Mouse (Mus musculus): ENCODE measurements around the gene Rad9a.

The Rad9a gene

GRCm38 (mm10) chr19:4217855-4218254 is 16.4 kb upstream of the Rad9a start:
- no peak for DNase-seq

DNA sequence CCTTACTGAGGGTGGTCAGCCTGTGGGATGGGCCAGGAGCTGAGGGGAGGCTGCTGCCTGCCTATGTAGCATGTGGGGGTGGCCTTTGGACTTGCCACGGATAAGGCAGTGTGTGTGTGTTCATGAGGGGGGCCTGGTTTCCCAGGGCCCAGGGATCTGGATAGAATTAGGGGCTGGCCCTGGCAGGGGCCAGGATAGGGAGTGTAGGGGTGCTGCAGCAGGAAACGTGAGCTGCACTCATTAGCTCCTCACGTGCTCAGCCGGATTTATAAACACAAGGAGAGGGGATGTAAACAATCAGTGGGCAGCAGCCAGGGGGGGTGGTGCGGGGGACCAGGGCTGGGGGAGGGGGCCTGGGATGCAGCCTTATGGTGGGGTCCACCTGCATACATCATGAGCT is 15.7 kb upstream of the Rad9a start:
- DNase-seq, result no peak

- peak; percentile 56 to 70 for DNase-seq
Measured at GRCm38 (mm10) chr19:4216041-4216685, 14.7 kb upstream of the Rad9a start.

- DNase-seq, result no peak
Measured at GRCm38 (mm10) chr19:4215451-4215840, 14.0 kb upstream of the Rad9a start.

DNA sequence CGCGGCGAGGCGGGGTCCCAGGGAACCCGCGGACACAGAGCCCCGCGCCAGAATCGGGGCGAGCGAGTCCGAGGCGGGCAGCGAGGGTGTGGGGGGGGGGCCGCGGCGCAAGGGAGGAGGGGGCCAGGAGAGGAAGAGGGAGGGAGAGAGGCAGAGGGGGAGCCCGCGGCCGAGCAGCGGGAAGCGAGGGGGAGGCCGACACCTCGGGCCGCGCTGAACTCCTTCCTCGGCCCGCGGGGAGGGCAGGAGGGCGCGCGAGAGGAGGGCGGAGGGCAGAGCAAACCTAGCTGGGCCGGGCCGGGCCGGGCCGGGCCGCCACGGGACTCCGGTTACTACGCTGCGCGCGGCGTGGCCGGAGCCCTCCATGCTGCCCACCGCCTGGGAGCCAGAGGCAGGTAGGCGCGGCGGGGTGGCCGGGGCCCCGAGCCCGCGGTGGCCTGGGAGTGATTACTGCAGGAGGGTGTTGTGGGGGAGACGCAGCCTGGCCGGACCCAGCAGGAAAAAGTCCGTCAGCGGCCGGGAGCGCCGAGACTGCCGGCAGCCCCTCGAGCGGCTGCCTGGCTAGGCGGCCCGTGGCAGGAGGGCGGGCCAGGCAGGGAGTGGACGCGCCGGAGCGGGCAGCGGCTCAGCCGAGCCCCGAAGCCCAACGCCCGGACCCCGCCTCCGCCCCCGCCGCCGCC is 13.4 kb upstream of the Rad9a start:
- no peak for DNase-seq

DNA sequence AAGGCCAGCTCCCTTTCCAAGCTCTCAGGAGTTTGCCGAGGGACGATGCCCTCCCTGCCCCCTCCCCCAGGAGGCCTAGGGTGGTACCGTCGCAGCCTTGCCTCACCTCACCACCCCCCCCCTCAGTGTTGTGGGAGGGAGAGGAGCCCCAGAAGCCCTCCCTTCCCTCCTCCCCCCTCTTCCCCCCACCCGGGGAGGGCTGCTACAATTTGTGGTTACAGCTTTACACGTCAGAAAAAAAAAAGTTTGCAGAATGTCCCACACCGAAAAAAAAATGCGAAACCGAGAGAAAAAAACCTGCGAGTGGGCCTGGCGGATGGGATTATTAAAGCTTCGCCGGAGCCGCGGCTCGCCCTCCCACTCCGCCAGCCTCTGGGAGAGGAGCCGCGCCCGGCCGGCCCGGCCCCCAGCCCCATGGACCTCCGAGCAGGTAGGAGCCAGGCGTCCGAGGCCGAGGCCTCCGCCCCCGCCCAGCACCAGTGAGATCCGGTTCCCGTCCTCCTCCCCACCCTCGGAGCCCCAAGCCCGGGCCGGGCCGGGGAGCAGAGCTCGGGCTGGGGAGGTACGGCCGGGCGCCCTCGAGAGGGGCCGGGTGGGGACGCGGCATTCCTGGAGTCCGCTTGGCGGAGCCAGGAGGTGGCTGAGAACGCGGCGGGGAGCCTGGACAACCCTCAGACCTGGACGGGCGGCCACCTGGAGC is 12.8 kb upstream of the Rad9a start, which contains the start of the genes Clcf1 and AC109138.7:
Gene Clcf1 (plus strand): TSS at position 168 of the 700 bp plus-strand sequence.
Gene AC109138.7 (plus strand): TSS at position 287 of the 700 bp plus-strand sequence.
- peak; percentile 29 to 49 for DNase-seq

DNA sequence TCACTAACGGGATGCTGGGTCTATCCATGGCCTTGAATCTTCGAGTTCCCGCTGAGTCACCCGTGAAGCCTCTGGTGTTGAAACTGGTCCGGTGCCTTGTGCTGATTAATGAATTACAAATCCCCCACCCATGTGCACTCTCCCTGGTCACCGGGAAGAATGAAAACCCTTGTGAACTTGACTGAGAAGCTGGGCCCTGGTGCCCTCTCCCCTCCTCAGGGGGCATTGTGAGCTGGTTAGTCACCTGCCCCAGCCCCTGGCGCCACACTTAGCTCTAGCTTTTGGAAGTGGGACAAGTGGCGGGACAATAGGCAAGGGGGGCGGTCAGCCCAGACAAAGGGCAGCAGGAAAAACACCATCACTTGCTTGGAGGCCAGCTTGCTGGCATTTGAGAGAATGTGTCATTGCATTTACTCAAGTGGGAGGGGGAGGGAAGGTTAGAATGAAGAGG is 12.1 kb upstream of the Rad9a start:
- DNase-seq, result no peak

DNA sequence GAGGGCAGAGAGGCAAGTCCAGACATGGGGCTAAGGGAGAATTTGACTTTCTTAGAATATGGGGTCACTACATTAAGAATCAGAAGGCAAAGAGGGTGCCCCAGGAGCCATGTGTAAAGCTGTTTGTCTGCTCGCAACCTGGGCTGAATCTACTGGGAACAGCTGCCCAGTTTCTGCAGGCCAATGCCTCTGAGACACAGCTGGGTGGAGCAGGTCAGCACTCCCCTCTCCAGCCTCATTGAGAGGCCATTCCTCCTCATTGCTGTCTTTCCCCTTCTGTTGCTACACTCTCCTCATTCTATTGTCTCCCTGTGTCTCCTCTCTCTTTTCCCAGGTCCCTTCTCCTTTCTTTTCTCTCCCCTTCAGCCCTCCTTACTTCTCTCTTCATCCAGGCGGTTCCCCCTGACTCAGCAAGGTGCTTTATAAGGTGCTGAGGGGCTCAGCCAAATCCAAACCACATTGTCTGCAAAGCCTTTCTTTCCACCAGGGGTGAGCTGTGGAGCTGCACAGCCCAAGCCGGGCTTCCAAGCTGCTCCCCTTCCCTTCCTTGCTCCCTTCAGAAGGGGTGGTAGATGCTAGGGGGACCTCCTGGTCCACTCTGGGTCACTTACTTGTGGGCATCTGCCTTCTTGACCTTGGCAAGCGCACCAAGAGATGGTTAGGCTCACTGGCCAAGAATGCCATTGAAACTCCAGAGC is 10.6 kb upstream of the Rad9a start:
- no peak for DNase-seq

GRCm38 (mm10) chr19:4208563-4208962 is 7.1 kb upstream of the Rad9a start:
- DNase-seq, result no peak

DNA sequence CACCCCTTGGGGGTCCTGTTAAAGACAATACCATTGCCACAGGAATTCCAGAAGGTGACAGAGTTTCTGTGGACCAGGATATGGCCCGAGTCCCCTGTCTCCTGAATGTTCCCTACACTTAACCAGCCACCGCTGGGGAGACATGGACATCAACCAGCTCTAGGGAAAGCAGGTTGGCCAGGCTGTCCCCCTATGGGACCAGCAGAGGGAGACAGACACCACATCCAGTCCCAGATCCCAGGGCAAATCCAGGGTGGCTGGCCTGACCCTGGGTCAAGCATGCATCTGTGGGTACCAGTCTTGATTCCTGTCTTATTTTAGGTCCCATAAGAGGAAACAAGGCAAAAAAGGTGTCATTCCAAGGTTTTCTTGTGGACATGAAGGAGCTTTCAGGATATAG is 5.5 kb upstream of the Rad9a start:
- peak; percentile 78 to 82 for DNase-seq

DNA sequence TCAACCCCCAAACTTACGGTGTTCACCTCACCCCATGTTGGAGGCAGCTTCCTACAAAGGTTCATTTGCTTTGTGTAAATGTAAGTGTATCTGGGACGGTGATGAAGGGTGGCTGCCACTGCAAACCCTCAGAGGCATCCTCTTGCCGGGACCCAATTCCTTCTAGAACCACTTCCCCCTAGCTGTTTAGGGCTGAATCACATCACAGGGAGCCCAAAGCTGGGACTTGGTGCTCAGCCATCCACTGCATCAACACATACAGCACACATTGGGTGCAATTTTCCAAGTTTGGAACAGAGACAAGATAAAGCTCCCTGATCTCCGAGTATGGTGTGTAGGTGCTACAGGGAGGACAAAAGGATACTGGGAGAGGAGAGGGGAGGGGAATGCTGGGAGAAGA is 3.4 kb upstream of the Rad9a start:
- no peak for DNase-seq

DNA sequence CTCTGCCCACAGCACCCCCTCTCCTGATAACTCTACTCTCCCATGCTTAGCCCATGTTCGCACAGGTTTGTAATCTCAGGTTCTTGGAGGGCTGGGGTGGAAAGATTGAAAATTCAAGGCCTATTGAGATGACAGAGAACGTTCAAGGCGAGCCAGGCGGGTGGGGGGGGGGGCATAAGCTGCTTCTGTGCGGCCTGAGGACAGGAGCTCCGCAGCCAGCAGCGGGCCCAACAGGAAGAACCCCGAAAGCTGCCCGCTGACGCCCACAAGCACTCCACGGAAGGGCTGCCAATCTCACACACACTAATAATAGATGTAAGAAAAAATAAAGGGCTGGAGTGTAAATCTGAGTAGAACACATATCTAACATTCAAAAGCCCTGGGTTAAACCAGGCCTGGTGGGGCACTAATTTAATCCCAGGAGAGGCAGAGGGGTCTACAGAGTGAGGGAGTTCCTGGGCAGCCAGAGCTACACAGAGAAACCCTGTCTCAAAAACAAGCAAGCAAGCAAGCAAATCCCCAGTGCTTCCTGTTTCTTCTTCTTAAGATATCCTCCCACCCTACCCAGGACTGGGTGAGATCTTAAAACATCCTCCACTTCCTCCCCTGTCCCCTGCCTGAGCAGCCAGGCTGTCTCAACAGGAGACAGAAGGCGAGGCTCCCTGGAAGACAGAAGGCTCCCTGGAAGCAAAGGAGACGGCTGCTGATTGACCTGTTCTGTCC is 2.3 kb upstream of the Rad9a start:
- no peak for DNase-seq

DNA sequence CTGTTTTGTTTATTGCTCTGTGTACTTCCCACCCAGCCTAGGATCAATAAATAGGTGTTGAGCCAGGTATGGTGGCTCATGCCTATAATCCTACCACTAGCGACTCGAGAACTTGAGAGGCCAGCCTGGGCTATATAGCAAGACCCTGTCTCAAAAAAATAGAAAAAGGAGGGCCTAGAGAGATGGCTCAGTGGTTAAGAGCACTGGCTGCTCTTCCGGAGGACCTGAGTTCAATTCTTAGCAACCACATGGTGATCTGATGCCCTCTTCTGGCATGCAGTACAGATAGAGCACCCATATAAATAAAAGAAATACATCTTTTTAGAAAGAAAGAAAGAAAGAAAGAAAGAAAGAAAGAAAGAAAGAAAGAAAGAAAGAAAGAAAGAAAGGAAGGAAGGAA is 1.7 kb upstream of the Rad9a start:
- no peak for DNase-seq

DNA sequence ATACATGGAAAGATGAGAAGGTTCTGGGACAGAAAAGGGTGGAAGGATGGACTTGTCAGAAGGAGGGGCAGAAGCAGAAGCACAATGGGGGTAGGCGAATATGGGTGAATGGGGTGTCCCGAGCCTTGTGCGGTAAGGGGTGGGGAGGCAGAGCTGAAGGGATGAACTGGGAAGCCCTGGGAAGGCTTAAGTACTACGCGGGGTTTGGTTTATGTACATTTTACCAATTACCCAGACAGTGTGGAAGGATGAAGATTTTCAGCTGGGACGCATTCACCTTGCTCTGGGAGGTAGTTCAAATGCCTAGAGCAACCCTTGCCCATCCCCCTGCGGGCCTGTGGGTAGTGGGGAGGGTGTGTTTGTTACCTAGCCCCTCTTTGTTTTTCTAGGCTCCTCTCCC is 687 bp upstream of the Rad9a start:
- DNase-seq, result peak in 1 of 2 experiments; percentile 43

DNA sequence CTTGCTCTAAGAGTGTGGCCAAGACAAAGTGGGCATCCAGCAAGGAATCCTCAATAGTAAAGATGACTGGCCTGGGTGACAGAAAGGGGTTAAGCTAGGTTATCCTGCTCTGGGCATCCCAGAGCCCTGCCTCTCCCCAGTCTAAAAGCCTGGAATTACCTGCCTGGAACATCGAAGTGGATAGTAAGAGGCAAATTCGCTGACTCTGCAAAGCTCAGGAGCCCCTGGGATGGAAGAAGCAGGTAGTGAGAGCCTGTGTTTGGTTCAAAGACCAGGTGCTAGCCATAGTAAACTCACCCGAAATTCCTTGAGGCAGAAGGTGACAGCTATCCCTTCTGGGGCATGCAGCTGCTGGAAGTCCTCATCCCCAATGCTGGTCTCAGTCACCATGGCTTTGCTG is 4.3 kb downstream of the Rad9a start:
- no peak for DNase-seq

DNA sequence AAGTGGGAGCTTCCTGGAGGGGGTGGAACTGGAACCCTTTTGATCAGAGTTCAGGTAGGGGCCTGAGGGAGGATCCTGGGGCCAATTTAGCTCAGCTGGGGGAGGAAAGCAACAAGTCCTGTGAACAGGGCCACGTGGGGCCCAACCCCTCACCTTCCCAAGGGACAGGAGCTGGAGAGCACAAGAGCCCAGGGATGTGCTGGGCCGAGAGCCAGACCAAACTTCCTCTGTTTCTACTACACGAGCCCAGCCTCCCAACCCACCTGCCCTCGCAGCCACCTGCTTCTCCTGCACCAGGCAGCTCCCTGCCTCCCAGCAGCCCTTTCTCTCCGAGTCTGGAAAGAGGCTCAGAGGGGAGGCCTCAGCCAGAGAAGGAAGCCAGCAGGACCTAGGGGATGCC is 4.9 kb downstream of the Rad9a start:
- peak; percentile 34 to 53 for DNase-seq

- DNase-seq, result no peak
Measured at GRCm38 (mm10) chr19:4196048-4196447, 5.4 kb downstream of the Rad9a start.

GRCm38 (mm10) chr19:4194776-4195650 is 6.4 kb downstream of the Rad9a start:
- peak; percentile 91 to 93 for DNase-seq

DNA sequence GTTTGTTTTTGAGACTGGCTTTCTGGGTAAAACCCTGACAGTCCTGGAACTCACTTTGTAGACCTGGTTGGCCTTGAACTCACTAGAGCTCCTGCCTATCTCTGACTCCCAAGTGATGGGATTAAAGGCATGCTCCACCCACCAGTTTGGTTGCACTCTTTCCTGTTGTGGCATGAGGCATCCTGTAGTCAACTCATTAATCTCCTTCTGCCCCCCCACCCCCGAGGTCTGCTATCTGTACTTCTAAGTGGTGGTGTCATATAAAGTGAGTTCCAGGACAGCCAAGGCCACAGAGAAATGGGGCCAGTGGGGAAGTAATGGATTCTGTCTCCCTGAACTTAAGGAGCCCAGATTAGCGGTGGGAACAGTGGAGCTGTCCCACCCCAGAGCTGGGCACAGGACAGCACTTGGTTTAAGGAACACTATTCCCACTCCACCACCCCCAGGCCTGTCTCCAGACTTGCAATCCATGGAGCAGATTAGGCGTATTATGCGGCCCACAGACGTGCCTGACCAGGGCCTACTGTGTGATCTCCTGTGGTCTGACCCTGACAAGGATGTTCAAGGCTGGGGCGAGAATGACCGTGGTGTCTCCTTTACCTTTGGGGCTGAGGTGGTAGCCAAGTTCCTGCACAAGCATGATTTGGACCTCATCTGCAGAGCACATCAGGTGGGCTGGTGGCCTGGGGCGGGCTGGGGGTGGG is 7.3 kb downstream of the Rad9a start:
- DNase-seq, result peak in 1 of 2 experiments; percentile 29

DNA sequence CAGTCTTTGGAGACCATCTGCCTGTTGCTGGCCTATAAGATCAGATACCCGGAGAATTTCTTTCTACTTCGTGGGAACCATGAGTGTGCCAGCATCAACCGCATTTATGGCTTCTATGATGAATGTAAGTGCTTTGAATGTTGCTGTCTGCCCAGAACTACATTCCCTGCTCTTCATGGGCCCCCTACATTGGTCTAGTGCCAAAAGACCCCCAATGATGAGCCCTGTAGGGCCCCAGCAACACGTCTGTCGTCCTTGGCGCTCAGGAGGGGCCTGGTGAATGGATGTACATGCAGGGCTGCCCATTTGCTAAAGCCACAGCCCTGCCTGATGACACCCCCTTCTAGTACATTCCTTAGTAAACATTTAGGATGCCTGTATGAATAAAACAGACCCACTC is 8.3 kb downstream of the Rad9a start:
- no peak for DNase-seq

Data from cerebellum, postnatal 25 days (tissue).